Mouse (Mus musculus) lung, adult 2 months (tissue): ENCODE results near the gene Vps52. TPM values are rescaled to one million over a fixed set of nuclear protein-coding genes. Genes with fewer than 3 reads are reported as not detected.

Experiments
- DNase-seq: peaks from one replicate; pipeline ENCODE4 v3.0.0; 2022
- H3K4me1 ChIP-seq: fragments of 200-500 bp; 2 replicates; pipeline ENCODE4 v1.6.1; 2011; ENCODE audit warnings: low read length; ENCODE audit not compliant: control insufficient read depth, insufficient read depth
- H3K4me3 ChIP-seq: fragments of 200-500 bp; replicated peaks from 2 replicates; pipeline ENCODE3; 2011; ENCODE audit warnings: low read depth, mild to moderate bottlenecking, control low read depth, low read length; ENCODE audit errors: extremely low read depth
- CTCF ChIP-seq: fragments of 200-500 bp; IDR thresholded peaks from 2 replicates; pipeline ENCODE4 v1.5.1; 2011; ENCODE audit warnings: mild to moderate bottlenecking, low read length, control low read depth; ENCODE audit not compliant: insufficient read depth
- POLR2A ChIP-seq: fragments of 200-500 bp; IDR thresholded peaks from 2 replicates; pipeline ENCODE4 v1.6.1; 2011; ENCODE audit warnings: low read depth, mild to moderate bottlenecking, control low read depth, low read length, borderline replicate concordance; ENCODE audit errors: extremely low read depth
- WGBS: fragments of 180-500 bp; shearing (Covaris S2); methylation state at CpG from one replicate; pipeline ENCODE4 v1.1.7; 2018; 5-methylcytosine and 5-hydroxymethylcytosine counted together
- polyA plus RNA-seq: library from polyadenylated mRNA; depleted of rRNA; stranded (reverse); fragments of >200 nt; gene quantifications from 2 replicates; pipeline ENCODE4 v1.2.3, GENCODE M21; 2012

Vps52 gene
- polyA plus RNA-seq, 1 experiment = 70.3 TPM

DNA sequence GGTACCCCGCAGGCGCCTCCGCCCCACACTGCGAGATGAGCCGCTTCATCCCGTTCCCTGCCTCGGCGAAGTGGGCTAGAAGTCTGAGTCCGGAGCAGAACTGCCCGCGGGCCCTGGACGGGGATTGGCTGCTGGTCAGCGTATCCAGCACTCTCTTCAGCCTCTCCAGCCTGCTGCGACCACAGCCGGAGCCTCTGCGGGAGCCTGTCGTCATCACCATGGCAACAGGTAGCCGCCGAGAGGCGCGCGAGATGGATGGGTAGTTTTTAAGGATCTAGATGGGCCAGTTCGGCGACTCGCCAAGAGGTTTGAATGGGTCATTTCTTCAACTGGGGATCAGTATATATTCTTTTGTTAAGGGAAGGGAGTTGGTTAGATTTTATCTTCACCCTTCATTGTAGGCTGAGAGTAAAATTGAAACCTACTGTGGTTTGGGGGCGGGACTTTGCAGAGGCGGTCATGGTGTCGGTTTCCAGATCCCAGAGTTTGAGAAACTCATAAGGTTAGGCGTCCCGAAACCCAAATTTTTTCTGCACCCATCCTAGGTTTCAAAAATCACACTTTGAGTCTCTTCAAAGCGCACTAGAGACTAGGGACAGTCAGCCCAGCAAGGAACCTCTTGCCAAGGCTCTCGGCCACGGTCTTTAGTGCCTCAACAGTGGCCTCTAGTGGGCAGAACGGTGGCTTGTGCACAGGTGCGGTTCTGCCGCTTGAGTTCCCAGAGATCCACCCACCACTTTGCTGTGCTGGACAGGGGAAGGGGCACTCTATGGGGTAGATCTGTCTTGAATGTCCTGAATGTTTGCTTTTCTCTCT, 35.1 kb upstream of the Vps52 start:
- under 1% methylated on average over 36 of the region's 36 CpGs for WGBS
- Histone ChIP-seq H3K4me3 (peak overlapping the region; percentile 94), H3K4me1 (peaks cover 12% of the 10 kb centered on the region)
- TF ChIP-seq POLR2A (no peak), CTCF (peak; percentile 87)
- DNase-seq = peak; percentile 87

DNA sequence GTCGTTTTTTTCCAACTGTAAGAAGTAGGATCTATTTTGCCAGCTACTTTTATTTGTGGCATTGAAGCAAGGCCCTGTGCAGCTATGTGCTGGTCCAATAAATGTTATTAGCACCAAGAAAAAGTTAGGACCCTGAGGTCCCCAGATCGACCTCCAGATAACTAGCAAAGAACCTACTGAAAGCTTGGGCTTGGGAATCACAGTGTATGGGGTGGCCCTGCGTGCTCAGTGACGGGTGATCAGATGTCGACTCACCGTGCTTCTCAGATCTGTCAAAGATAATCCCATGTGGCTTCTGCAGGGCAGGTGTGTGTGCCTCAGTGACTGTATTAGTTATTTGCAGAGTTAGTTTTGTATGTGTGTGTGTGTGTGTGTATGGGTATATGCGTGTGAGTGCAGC, 34.3 kb upstream of the Vps52 start:
- WGBS = 87% methylated on average over 7 of the region's 7 CpGs
- no peak for DNase-seq

DNA sequence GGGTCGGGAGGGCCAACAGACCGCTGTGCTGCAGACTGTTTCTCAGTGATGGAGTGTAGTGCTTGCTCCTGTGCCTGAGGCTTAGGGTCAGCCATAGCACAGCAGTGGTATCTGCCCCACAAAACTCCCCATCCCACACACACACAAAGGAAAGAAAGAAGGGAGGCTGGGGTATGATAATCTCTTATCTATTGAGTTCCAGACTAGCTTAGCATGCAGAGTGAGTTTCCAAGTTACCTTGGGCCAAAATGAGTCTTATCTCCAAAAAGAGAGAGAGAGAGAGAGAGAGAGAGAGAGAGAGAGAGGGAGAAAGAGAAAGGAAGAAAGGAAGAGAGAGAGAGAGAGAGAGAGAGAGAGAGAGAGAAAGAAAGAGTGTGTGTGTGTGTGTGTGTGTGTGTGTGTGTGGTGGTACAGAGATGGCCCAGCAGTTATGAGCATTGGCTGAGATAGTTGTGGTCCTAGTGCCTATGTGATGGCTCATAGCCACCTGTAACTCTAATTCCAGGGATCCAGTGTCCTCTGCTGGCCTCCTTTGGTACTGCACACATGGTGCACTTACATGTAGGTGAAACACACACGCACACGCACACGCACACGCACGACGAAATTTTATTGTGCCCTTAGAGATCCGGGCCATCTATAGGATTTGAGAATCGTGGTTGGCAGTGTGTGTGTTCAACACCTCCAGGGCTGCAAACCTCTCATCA, 30.9 kb upstream of the Vps52 start:
- no peak overlapping the region for H3K4me3 ChIP-seq
- no peak for DNase-seq
- TF ChIP-seq POLR2A (no peak), CTCF (peak; percentile 49)
- 92% methylated on average over 10 of the region's 10 CpGs for WGBS
- H3K4me1 ChIP-seq = peaks cover 7% of the 10 kb centered on the region

More for the DNA sequence above, 34.3 kb upstream of the Vps52 start:
- H3K4me3 ChIP-seq = no peak overlapping the region
- no peak for TF ChIP-seq CTCF
- peaks cover 12% of the 10 kb centered on the region for H3K4me1 ChIP-seq

DNA sequence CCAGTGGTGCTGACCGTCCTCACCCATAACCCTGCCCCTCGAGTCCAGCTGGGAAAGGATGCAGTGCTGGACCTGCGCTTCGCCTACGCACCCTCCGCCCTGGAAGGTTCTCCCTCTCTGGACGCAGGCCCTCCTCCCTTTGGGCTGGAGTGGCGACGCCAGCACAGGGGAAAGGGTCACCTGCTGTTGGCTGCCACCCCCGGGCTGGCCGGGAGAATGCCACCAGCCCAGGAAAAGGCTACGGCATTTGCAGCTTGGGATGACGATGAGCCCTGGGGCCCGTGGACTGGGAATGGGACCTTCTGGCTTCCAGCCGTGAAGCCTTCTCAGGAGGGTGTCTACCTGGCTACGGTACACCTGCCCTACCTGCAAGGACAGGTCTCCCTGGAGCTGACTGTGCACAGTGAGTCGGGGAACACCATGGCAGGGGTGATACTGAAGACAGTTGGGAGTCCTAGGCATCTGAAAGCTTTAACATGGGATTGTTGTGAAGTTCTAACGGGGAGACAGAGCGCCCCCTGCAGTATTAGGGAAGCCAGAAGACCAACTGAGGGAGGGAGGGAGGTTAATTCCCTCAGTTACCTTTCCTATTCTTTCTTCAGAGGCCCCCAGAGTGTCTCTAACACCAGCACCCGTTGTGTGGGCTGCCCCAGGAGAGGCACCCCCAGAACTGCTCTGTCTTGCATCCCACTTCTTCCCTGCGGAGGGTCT, 30.1 kb upstream of the Vps52 start:
- peaks cover 7% of the 10 kb centered on the region for H3K4me1 ChIP-seq
- H3K4me3 ChIP-seq = no peak overlapping the region
- no peak for TF ChIP-seq POLR2A
- TF ChIP-seq CTCF = no peak
- no peak for DNase-seq
- 87% methylated on average over 21 of the region's 21 CpGs for WGBS

DNA sequence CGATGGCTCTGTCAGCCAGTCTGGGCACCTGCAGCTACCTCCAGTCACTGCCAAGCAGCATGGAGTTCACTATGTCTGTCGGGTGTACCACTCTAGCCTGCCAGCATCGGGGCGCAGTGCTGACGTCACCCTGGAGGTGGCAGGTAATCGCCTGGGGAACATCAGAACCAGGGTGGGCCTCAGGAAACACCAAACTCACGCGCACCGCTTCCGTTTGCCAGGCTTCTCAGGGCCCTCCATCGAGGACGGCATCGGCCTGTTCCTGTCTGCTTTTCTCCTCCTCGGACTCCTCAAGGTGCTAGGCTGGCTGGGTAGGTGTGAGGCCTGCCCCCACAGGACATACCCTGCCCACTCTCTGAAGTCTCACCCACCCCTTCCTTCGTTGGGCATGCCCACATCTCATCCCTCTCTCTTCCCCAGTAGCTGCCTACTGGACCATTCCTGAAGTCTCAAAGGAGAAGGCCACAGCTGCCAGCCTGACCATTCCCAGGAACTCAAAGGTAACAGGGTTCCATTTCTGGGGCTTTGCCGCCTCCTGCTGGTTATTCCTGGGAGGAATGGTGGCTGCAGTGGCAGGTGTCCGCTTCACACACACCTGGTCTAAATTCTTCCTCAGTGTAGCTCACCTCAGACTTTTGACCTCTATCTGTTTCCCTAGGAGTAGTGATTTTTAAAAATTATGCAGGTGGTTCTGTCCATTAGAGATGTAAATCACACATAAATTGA, 29.2 kb upstream of the Vps52 start:
- WGBS = 75% methylated on average over 17 of the region's 17 CpGs
- no peak for DNase-seq
- TF ChIP-seq CTCF (peak; percentile 36; the same call in 1 of the 2 replicates), POLR2A (no peak; the same call in 1 of the 2 replicates)
- peaks cover 1% of the 10 kb centered on the region for H3K4me1 ChIP-seq
- H3K4me3 ChIP-seq = no peak overlapping the region

DNA sequence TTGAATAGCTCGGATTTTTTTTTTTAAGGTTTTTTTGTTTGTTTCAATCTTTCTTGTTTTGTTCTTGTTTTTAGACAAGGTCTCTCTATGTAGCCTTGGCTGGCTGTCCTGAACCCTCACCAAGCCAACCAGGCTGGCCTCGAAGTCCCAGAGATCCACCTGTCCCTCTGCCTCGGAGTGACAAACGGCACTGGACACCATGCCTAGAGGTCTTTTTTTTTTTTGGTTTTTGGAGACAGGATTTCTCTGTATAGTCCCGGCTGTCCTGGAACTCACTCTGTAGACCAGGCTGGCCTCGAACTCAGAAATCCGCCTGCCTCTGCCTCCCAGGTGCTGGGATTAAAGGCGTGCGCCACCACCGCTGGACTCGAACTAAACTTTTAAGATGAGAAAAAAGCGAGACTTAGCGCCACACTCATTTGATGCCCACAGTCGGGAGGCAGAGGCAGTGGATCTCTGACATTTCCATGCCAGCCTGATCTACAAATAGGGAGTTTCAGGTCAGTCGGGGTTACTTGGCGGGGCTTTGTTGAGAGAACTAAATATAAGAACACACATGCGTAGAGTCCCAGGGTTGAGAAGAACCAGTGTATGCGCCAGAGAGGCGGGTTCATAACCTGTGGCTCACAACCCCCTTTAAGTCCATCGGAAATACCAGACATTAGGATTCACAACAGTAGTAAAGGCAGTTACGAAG, 27.2 kb upstream of the Vps52 start:
- Histone ChIP-seq H3K4me3 (no peak overlapping the region), H3K4me1 (no peaks in the 10 kb centered on the region)
- 60% methylated on average over 21 of the region's 21 CpGs for WGBS
- no peak for TF ChIP-seq CTCF
- TF ChIP-seq POLR2A = no peak
- DNase-seq = no peak

DNA sequence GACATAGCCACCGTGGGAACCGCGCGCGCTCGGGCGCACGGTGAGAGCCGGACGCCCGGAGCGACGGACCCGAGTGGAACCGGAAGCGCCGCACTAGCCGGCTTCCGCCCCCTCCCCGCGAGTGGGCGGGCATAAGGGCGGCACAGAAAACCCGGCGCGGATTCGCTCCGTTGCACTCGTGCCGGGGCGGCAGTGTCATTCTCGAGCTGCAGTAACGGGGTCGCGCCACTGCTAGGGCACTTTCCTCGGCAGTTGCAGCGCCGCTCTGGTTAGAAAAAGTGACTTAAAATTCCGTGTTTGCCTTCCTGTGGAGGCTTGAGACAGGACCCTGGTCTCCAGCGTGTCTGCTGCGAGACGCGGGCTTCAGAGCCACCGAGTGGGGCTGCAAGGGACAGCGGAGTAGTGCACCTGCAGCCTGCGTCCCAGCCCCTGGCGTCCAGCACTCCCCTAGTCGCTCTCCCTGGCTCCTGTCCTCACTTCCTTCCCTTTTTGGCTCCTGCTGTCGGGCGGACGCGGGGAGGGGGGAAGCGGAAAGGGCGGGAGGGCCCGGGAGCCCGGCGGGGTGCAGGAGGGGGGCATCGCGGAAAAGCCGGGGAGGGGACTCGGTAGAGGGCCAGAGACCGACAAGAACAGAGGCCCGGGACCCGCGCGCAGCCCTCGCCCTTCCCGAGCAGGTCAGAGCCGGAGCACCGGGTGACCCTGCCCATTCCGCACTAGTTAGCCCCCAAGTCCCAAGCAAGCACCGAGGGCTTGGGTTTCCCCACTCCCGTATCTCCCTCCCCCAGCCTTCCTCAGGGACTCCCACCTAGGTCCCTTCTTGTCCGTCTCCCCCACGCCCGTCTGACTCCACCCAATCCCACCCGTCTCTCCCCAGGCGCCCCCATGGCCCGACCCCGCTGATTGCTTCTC, 26.0 kb upstream of the Vps52 start, which contains the start of gene Rgl2:
Gene Rgl2 (plus strand): TSS at position 173 of the 909 bp plus-strand sequence.
- Histone ChIP-seq H3K4me1 (no peaks in the 10 kb centered on the region), H3K4me3 (peak within 1 kb of the TSS; percentile 77)
- peak; percentile 92 for DNase-seq
- TF ChIP-seq POLR2A (peak; percentile 57; the same call in 1 of the 2 replicates), CTCF (no peak)
- under 1% methylated on average over 80 of the region's 80 CpGs for WGBS

DNA sequence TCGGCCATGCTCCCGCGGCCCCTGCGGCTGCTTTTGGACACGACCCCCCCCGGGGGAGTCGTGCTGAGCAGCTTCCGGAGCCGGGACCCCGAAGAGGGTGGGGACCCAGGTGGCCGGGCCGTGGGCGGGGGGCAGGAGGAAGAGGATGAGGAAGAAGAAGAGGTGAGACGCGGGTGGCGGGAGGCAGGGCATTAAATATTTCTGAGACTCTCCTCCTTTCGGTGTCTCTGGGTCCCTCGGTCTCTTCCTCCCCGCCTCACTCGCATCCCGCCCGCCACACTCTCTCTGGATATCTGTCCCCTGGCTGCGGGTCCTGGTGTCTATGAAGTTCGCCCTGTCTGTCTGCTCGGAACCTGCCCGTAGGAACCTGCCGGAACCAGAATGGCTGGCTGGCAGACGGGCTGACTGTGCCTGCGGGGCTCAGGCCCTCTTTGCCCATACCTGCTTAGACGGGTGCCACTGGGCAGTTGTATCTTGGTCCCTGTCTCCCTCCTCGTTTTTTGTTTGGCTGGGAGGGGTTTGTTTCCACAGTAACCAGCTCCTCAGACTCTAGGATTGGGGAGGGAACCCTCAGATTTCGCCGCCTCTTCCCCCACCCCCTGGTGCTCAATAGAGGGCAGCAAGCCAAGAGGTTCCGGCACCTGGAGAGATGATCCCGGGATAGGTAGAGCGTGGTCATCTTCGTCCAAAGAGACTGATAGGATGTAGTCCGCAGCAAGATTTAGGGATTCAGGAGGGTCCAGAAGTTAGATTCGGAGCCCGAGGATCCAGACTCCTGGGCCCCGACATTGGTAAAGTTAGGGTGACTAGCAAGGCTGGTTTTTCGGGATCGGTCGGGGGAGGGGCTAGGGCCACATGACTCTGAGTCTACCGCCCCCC, 25.1 kb upstream of the Vps52 start:
- H3K4me3 ChIP-seq = peak overlapping the region; percentile 77
- H3K4me1 ChIP-seq = no peaks in the 10 kb centered on the region
- TF ChIP-seq CTCF = no peak
- TF ChIP-seq POLR2A = no peak; the same call in 1 of the 2 replicates
- under 1% methylated on average over 44 of the region's 45 CpGs for WGBS
- DNase-seq = peak; percentile 77
